Mouse (Mus musculus) forebrain, embryonic 12.5 days (tissue): Measurements from ENCODE around the gene Il2. TPM values are rescaled to one million over a fixed set of nuclear protein-coding genes. Genes with fewer than 3 reads are reported as not detected.

Experiments
- ATAC-seq: fragments of 200-750 bp; cut with Nextera tagmentation; 2 replicates; pipeline ENCODE4 v1.8.0; 2017; ENCODE audit warnings: moderate TSS enrichment; ENCODE audit not compliant: low FRiP score
- H3K27ac ChIP-seq: fragments of 300-500 bp; sonication (generic); 2 replicates; pipeline ENCODE4 v1.5.1; 2016; ENCODE audit warnings: mild to moderate bottlenecking
- H3K27me3 ChIP-seq: fragments of 300-500 bp; sonication (generic); 2 replicates; pipeline ENCODE4 v1.6.1; 2016; ENCODE audit warnings: mild to moderate bottlenecking
- H3K36me3 ChIP-seq: fragments of 300-500 bp; sonication (generic); replicated peaks from 2 replicates; pipeline ENCODE4 v1.6.1; 2016; ENCODE audit warnings: mild to moderate bottlenecking
- H3K4me1 ChIP-seq: fragments of 300-500 bp; sonication (generic); 2 replicates; pipeline ENCODE4 v1.6.1; 2016
- H3K4me2 ChIP-seq: fragments of 300-500 bp; sonication (generic); 2 replicates; pipeline ENCODE4 v1.6.1; 2016; ENCODE audit warnings: mild to moderate bottlenecking, moderate library complexity
- H3K4me3 ChIP-seq: fragments of 300-500 bp; sonication (generic); replicated peaks from 2 replicates; pipeline ENCODE4 v1.5.1; 2016; ENCODE audit warnings: mild to moderate bottlenecking
- H3K9ac ChIP-seq: fragments of 300-500 bp; sonication (generic); 2 replicates; pipeline ENCODE4 v1.6.1; 2016; ENCODE audit warnings: mild to moderate bottlenecking
- H3K9me3 ChIP-seq: fragments of 300-500 bp; sonication (generic); 2 replicates; pipeline ENCODE4 v1.6.1; 2016
- WGBS: fragments of 180-500 bp; shearing (Covaris S2); methylation state at CpG from one replicate; pipeline ENCODE4 v1.1.7; 2016; 5-methylcytosine and 5-hydroxymethylcytosine counted together
- polyA plus RNA-seq: library from polyadenylated mRNA; unstranded; fragments of >200 nt; fragmentation: Nextera tagmentation; extraction: Ambion mirVana; gene quantifications from 2 replicates; pipeline ENCODE4 v1.2.1, GENCODE M21; 2016

Gene Il2
- 0.50 and 0.77 TPM in 2 replicates for polyA plus RNA-seq

- Histone ChIP-seq H3K4me1 (no peaks in the 10 kb centered on the region), H3K4me2 (no peak within 1 kb of the TSS), H3K36me3 (no peaks in the 10 kb centered on the region), H3K9ac (no peak within 1 kb of the TSS), H3K27ac (no peak within 1 kb of the TSS), H3K27me3 (no peaks in the 10 kb centered on the region), H3K9me3 (no peaks in the 10 kb centered on the region), H3K4me3 (no peak within 1 kb of the TSS)
- 85% methylated on average over 4 of the region's 4 CpGs for WGBS
- no peak for ATAC-seq
Observed at GRCm38 (mm10) chr3:37125655-37126054, at the start of gene Il2. Gene Il2 (minus strand): TSS chr3:37125959.

- H3K9me3 ChIP-seq, result no peaks in the 10 kb centered on the region
- no peak for ATAC-seq
Observed at GRCm38 (mm10) chr3:37174711-37175572, 49.2 kb upstream of the Il2 start.

GRCm38 (mm10) chr3:37173285-37173684 is 47.5 kb upstream of the Il2 start:
- 90% methylated on average over 8 of the region's 8 CpGs for WGBS
- Histone ChIP-seq H3K36me3 (no peaks in the 10 kb centered on the region), H3K9me3 (no peaks in the 10 kb centered on the region), H3K4me1 (no peaks in the 10 kb centered on the region), H3K27me3 (no peaks in the 10 kb centered on the region), H3K27ac (no peak overlapping the region), H3K4me3 (no peak overlapping the region), H3K4me2 (no peak overlapping the region), H3K9ac (no peak overlapping the region)
- no peak for ATAC-seq

More at GRCm38 (mm10) chr3:37174711-37175572, 49.2 kb upstream of the Il2 start:
- Histone ChIP-seq H3K27ac (no peak overlapping the region), H3K4me3 (no peak overlapping the region), H3K4me1 (no peaks in the 10 kb centered on the region), H3K9ac (no peak overlapping the region), H3K36me3 (no peaks in the 10 kb centered on the region), H3K4me2 (no peak overlapping the region), H3K27me3 (no peaks in the 10 kb centered on the region)
- WGBS, result 74% methylated on average over 10 of the region's 10 CpGs

DNA sequence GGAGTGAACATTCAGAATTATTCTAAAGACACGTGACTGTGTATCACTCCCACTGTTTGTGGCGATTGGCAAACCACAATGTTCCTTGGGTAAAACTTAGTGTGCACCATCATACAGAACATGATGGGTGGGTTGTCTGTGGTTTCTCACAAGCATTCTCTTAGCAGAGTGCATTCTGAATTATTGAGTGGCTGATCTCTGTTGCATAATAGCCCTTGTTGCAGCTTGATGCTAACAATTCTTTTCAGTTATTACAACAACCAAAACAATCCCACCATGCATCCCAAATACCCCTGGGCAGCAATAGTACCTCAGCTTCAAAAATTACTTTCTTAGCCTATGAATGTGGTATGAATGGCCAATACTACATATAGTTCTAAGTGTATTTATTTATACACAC is 43.5 kb upstream of the Il2 start:
- H3K9me3 ChIP-seq, result no peaks in the 10 kb centered on the region
- WGBS, result 87% methylated on average over 2 of the region's 2 CpGs
- no peak for ATAC-seq
- H3K36me3 ChIP-seq, result no peaks in the 10 kb centered on the region
- H3K27ac ChIP-seq, result no peak overlapping the region
- no peaks in the 10 kb centered on the region for H3K4me1 ChIP-seq
- no peaks in the 10 kb centered on the region for H3K27me3 ChIP-seq
- no peak overlapping the region for H3K4me3 ChIP-seq
- H3K4me2 ChIP-seq, result no peak overlapping the region
- H3K9ac ChIP-seq, result no peak overlapping the region

GRCm38 (mm10) chr3:37161096-37161495 is 35.3 kb upstream of the Il2 start:
- H3K9ac ChIP-seq, result no peak overlapping the region
- H3K9me3 ChIP-seq, result no peaks in the 10 kb centered on the region
- ATAC-seq, result no peak
- no peak overlapping the region for H3K4me3 ChIP-seq
- H3K4me1 ChIP-seq, result no peaks in the 10 kb centered on the region
- no peaks in the 10 kb centered on the region for H3K36me3 ChIP-seq
- no peak overlapping the region for H3K4me2 ChIP-seq
- no peaks in the 10 kb centered on the region for H3K27me3 ChIP-seq
- WGBS, result 77% methylated on average over 4 of the region's 4 CpGs
- no peak overlapping the region for H3K27ac ChIP-seq

GRCm38 (mm10) chr3:37158246-37158645 is 32.5 kb upstream of the Il2 start:
- no peak for ATAC-seq
- 80% methylated on average over 3 of the region's 3 CpGs for WGBS
- H3K4me3 ChIP-seq, result no peak overlapping the region

DNA sequence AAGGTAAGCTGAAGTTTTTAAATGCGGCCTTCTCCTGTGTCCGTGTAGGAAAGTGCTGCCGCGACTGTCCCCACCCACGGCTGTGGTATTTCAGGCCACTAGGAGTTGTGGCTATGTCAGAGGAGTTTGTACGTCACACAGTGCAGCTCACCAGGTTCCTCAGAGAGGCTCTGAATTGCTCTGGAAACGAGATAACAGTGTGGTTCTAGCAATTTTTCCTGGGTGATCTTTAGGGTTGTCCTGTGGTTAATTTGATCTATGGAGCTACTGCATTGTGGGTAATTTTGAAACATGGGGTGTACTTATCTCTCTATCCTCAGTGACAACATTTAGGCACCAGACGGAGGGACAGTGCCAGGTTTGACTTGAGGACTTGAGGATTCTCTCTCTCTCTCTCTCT is 31.3 kb upstream of the Il2 start:
- WGBS, result 70% methylated on average over 8 of the region's 8 CpGs
- no peaks in the 10 kb centered on the region for H3K9me3 ChIP-seq
- no peaks in the 10 kb centered on the region for H3K36me3 ChIP-seq
- no peaks in the 10 kb centered on the region for H3K4me1 ChIP-seq
- no peak overlapping the region for H3K27ac ChIP-seq
- no peak overlapping the region for H3K4me3 ChIP-seq
- no peak overlapping the region for H3K9ac ChIP-seq
- no peak for ATAC-seq
- H3K4me2 ChIP-seq, result no peak overlapping the region
- no peaks in the 10 kb centered on the region for H3K27me3 ChIP-seq

More at GRCm38 (mm10) chr3:37158246-37158645, 32.5 kb upstream of the Il2 start:
- Histone ChIP-seq H3K27me3 (no peaks in the 10 kb centered on the region), H3K4me2 (no peak overlapping the region), H3K36me3 (no peaks in the 10 kb centered on the region), H3K4me1 (no peaks in the 10 kb centered on the region), H3K9ac (no peak overlapping the region), H3K9me3 (no peaks in the 10 kb centered on the region), H3K27ac (no peak overlapping the region)

- H3K9me3 ChIP-seq, result no peaks in the 10 kb centered on the region
Observed at GRCm38 (mm10) chr3:37154396-37154795, 28.6 kb upstream of the Il2 start.

GRCm38 (mm10) chr3:37153004-37153403 is 27.2 kb upstream of the Il2 start:
- 93% methylated on average over 7 of the region's 7 CpGs for WGBS

More at GRCm38 (mm10) chr3:37154396-37154795, 28.6 kb upstream of the Il2 start:
- no peak overlapping the region for H3K9ac ChIP-seq
- H3K4me2 ChIP-seq, result no peak overlapping the region
- H3K27ac ChIP-seq, result no peak overlapping the region
- no peak for ATAC-seq
- H3K36me3 ChIP-seq, result no peaks in the 10 kb centered on the region
- H3K27me3 ChIP-seq, result no peaks in the 10 kb centered on the region
- H3K4me1 ChIP-seq, result no peaks in the 10 kb centered on the region
- H3K4me3 ChIP-seq, result no peak overlapping the region
- 82% methylated on average over 7 of the region's 7 CpGs for WGBS

DNA sequence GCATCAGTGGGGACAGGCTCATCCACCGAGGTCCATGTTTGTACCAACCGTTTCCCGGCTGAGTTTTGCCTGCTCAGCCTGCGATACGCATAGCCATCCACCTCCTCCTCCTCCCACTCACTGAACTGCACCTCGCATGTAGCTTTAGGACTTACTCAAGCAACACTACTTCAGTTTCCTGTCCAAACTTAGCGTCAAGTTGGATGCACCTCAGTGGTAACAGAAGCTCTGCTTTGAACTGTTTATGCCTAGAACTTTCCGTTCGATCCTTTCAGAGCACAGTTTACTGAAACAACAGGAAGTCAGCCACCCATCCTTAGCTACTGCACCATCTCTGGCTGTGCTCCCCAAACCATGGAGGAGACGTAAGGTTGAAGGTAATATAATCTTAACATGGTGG is 26.5 kb upstream of the Il2 start:
- no peak for ATAC-seq
- H3K4me2 ChIP-seq, result no peak overlapping the region
- WGBS, result 92% methylated on average over 10 of the region's 10 CpGs

More at GRCm38 (mm10) chr3:37153004-37153403, 27.2 kb upstream of the Il2 start:
- H3K27ac ChIP-seq, result no peak overlapping the region
- no peak overlapping the region for H3K4me2 ChIP-seq
- H3K4me3 ChIP-seq, result no peak overlapping the region
- no peaks in the 10 kb centered on the region for H3K4me1 ChIP-seq
- no peaks in the 10 kb centered on the region for H3K27me3 ChIP-seq
- H3K36me3 ChIP-seq, result no peaks in the 10 kb centered on the region
- no peaks in the 10 kb centered on the region for H3K9me3 ChIP-seq
- no peak for ATAC-seq
- no peak overlapping the region for H3K9ac ChIP-seq

GRCm38 (mm10) chr3:37146810-37147209 is 21.1 kb upstream of the Il2 start:
- no peak overlapping the region for H3K9ac ChIP-seq
- H3K36me3 ChIP-seq, result no peaks in the 10 kb centered on the region
- no peak overlapping the region for H3K27ac ChIP-seq
- no peaks in the 10 kb centered on the region for H3K9me3 ChIP-seq
- H3K4me3 ChIP-seq, result no peak overlapping the region
- ATAC-seq, result no peak
- no peaks in the 10 kb centered on the region; the same call in 1 of the 2 replicates for H3K4me1 ChIP-seq
- WGBS, result 87% methylated on average over 7 of the region's 7 CpGs
- no peaks in the 10 kb centered on the region for H3K27me3 ChIP-seq
- H3K4me2 ChIP-seq, result no peak overlapping the region

More for the DNA sequence above, 26.5 kb upstream of the Il2 start:
- Histone ChIP-seq H3K36me3 (no peaks in the 10 kb centered on the region), H3K27ac (no peak overlapping the region), H3K27me3 (no peaks in the 10 kb centered on the region), H3K4me3 (no peak overlapping the region), H3K9me3 (no peaks in the 10 kb centered on the region), H3K9ac (no peak overlapping the region), H3K4me1 (no peaks in the 10 kb centered on the region)

DNA sequence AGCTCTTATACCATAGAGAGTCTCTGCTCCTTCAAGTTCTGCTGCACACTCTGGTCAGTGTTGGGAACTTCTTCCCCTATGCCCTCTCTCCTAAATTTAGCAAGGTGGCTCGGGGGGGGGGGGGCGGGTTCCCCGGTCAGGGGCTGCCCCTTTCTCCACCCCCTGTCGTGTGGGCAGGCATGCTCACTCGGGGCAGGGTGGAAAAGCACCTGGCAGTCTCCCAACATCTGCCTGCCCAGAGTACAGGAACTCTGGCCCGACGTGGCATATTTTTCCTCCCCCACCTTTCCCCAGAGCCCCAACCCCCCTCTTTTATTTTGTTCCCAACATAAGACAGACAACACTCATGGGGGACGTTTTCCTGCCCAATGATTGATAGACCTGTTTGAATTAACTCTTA is 20.6 kb upstream of the Il2 start:
- Histone ChIP-seq H3K9ac (no peak overlapping the region), H3K27ac (no peak overlapping the region), H3K4me1 (no peaks in the 10 kb centered on the region; the same call in 1 of the 2 replicates), H3K36me3 (no peaks in the 10 kb centered on the region), H3K4me3 (no peak overlapping the region), H3K27me3 (no peaks in the 10 kb centered on the region), H3K9me3 (no peaks in the 10 kb centered on the region), H3K4me2 (no peak overlapping the region)
- 53% methylated on average over 8 of the region's 8 CpGs for WGBS
- ATAC-seq, result no peak

DNA sequence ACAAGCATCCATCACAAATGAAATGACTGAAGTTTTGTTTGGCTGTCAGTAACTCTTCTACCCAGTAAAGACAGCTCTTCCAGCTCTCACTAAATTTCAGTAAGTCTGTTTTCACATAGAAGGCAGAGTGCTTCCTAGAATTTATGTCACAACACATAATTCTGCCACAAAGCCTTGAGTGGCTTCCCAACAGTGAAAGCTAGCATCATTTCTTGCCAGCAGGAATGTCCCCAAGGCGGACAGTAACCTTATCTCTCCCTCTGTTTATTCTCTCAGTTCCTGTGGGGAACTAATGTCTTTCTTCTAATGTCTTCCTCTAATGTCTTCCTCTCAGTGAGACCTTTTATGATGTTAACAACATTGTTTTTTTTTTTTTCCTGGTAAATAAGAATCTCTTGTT is 19.2 kb upstream of the Il2 start:
- WGBS, result 74% methylated on average over 1 of the region's 1 CpGs
- no peaks in the 10 kb centered on the region for H3K9me3 ChIP-seq
- H3K9ac ChIP-seq, result no peak overlapping the region
- H3K36me3 ChIP-seq, result no peaks in the 10 kb centered on the region
- no peaks in the 10 kb centered on the region for H3K27me3 ChIP-seq
- no peak overlapping the region for H3K27ac ChIP-seq
- H3K4me2 ChIP-seq, result no peak overlapping the region
- no peak for ATAC-seq
- H3K4me1 ChIP-seq, result no peaks in the 10 kb centered on the region; the same call in 1 of the 2 replicates
- no peak overlapping the region for H3K4me3 ChIP-seq
